Mouse (Mus musculus) heart, embryonic 15.5 days (tissue): ENCODE data around the gene Gfod1. TPM values are rescaled to one million over a fixed set of nuclear protein-coding genes. Genes with fewer than 3 reads are reported as not detected.

Source experiments
- ATAC-seq: fragments of 200-750 bp; cut with Nextera tagmentation; replicated peaks from 2 replicates; pipeline ENCODE4 v1.8.0; 2017; ENCODE audit warnings: low read depth, moderate TSS enrichment; ENCODE audit not compliant: insufficient number of reproducible peaks, insufficient read depth, low FRiP score
- H3K27ac ChIP-seq: fragments of 300-500 bp; sonication (generic); 2 replicates; pipeline ENCODE4 v1.5.1; 2015; ENCODE audit warnings: mild to moderate bottlenecking, inconsistent platforms
- H3K27me3 ChIP-seq: fragments of 300-500 bp; sonication (generic); 2 replicates; pipeline ENCODE4 v1.6.1; 2015; ENCODE audit warnings: inconsistent platforms
- H3K36me3 ChIP-seq: fragments of 300-500 bp; sonication (generic); 2 replicates; pipeline ENCODE4 v1.6.1; 2015; ENCODE audit warnings: mild to moderate bottlenecking, inconsistent platforms
- H3K4me1 ChIP-seq: fragments of 300-500 bp; sonication (generic); replicated peaks from 2 replicates; pipeline ENCODE4 v1.6.1; 2015; ENCODE audit warnings: inconsistent platforms
- H3K4me2 ChIP-seq: fragments of 300-500 bp; sonication (generic); 2 replicates; pipeline ENCODE4 v1.6.1; 2015; ENCODE audit warnings: inconsistent platforms, mild to moderate bottlenecking, moderate library complexity
- H3K4me3 ChIP-seq: fragments of 300-500 bp; sonication (generic); 2 replicates; pipeline ENCODE4 v1.5.1; 2015; ENCODE audit warnings: mild to moderate bottlenecking, inconsistent platforms
- H3K9ac ChIP-seq: fragments of 300-500 bp; sonication (generic); 2 replicates; pipeline ENCODE4 v1.6.1; 2015; ENCODE audit warnings: mild to moderate bottlenecking, inconsistent platforms
- H3K9me3 ChIP-seq: fragments of 300-500 bp; sonication (generic); replicated peaks from 2 replicates; pipeline ENCODE4 v1.6.1; 2016; ENCODE audit warnings: inconsistent platforms
- WGBS: fragments of 180-500 bp; shearing (Covaris S2); methylation state at CpG from one replicate; pipeline ENCODE4 v1.1.7; 2015; ENCODE audit warnings: mixed read lengths; 5-methylcytosine and 5-hydroxymethylcytosine counted together
- polyA plus RNA-seq: library from polyadenylated mRNA; unstranded; fragments of >200 nt; fragmentation: Nextera tagmentation; extraction: Ambion mirVana; gene quantifications from 2 replicates; pipeline ENCODE4 v1.2.1, GENCODE M21; 2015

The Gfod1 gene
- polyA plus RNA-seq, 1 experiment from 2014 or later: 0.73 TPM

GRCm38 (mm10) chr13:43149661-43150060 is 154.3 kb downstream of the Gfod1 start:
- Histone ChIP-seq H3K27me3 (no peaks in the 10 kb centered on the region), H3K36me3 (0 out of 2 replicates have a peak, but pooled peaks cover 14% of the 10 kb centered on the region), H3K9ac (no peak overlapping the region), H3K27ac (no peak overlapping the region), H3K4me3 (no peak overlapping the region), H3K4me1 (peaks cover 16% of the 10 kb centered on the region), H3K9me3 (no peaks in the 10 kb centered on the region), H3K4me2 (no peak overlapping the region)
- ATAC-seq: no peak
- WGBS: 69% methylated on average over 3 of the region's 3 CpGs

- 66% methylated on average over 4 of the region's 4 CpGs for WGBS
- Histone ChIP-seq H3K9me3 (no peaks in the 10 kb centered on the region), H3K27ac (no peak overlapping the region), H3K9ac (no peak overlapping the region), H3K4me1 (peaks cover 16% of the 10 kb centered on the region), H3K4me2 (no peak overlapping the region), H3K4me3 (no peak overlapping the region), H3K36me3 (0 out of 2 replicates have a peak, but pooled peaks cover 6% of the 10 kb centered on the region), H3K27me3 (no peaks in the 10 kb centered on the region)
- no peak for ATAC-seq
Observed at GRCm38 (mm10) chr13:43148692-43149091, 155.3 kb downstream of the Gfod1 start.

- H3K4me1 ChIP-seq: peaks cover 13% of the 10 kb centered on the region
- WGBS: 51% methylated on average over 8 of the region's 8 CpGs
- H3K4me2 ChIP-seq: no peak overlapping the region
- no peak for ATAC-seq
- H3K27ac ChIP-seq: no peak overlapping the region
- H3K36me3 ChIP-seq: 0 out of 2 replicates have a peak, but pooled peaks cover 2% of the 10 kb centered on the region
- no peaks in the 10 kb centered on the region for H3K27me3 ChIP-seq
- no peak overlapping the region for H3K4me3 ChIP-seq
- no peaks in the 10 kb centered on the region for H3K9me3 ChIP-seq
- H3K9ac ChIP-seq: no peak overlapping the region
Observed at GRCm38 (mm10) chr13:43146515-43147258, 157.3 kb downstream of the Gfod1 start.

Other genes with a start within 250 kb of the Gfod1 start
- gene Tbc1d7, start 132.7 kb downstream of the Gfod1 start, polyA plus RNA-seq: 50.1 and 54.5 TPM in 2 replicates
- gene Sirt5, start 61.3 kb upstream of the Gfod1 start, polyA plus RNA-seq: 30.0 and 36.3 TPM in 2 replicates
- gene Nol7, start 94.2 kb upstream of the Gfod1 start, polyA plus RNA-seq: 120 and 133 TPM in 2 replicates
- 6.5 and 7.7 TPM in 2 replicates for gene Ranbp9, start 177.1 kb upstream of the Gfod1 start, polyA plus RNA-seq